19 mouse cellular contexts compared by ENCODE assay signal in genomic region chr2:120484241-120484640, GRCm38 (mm10). TPM values are rescaled to one million over a fixed set of nuclear protein-coding genes. Genes with fewer than 3 reads are reported as not detected.
DNase-seq lines count a peak whose midpoint lies in the region; ATAC-seq lines count a peak whose summit lies in the region.
"Had no signal": no experiment of that assay in that cellular context is flagged by ENCODE, and none has a peak within 500 bp of the region (broad histone marks: within the 10 kb centered on the region; RNA-seq: fewer than 3 reads in every experiment).

No protein-coding gene starts in this region.

- peak; percentile 70 for DNase-seq in heart, adult 11 months
- DNase-seq in heart, adult 9 months (ENCODE audit: low spot score in 2 of 2), result no peak
- DNase-seq in CD4-positive, CD25-positive, alpha-beta regulatory T cell, adult 2 months (ENCODE audit: low read depth, low spot score), result peak; percentile 31
- peak; percentile 37 to 39 for DNase-seq in thymus, postnatal 36 days
- DNase-seq in midbrain, embryonic 10.5 days (ENCODE audit: low spot score), result no peak
- DNase-seq: adrenal gland, postnatal 10 days; cerebellum, adult 11 months; cerebellum, adult 8-10 months; cerebellum, postnatal 14 days; embryo, embryonic 11 days; gastrocnemius, postnatal 14 days; heart, postnatal 14 days had no signal

- H3K4me3 ChIP-seq in midbrain, embryonic 10.5 days, result no peak overlapping the region
- no peak overlapping the region for H3K4me3 ChIP-seq in intestine, embryonic 16.5 days (ENCODE audit: low read length)
- H3K4me3 ChIP-seq: embryonic facial prominence, embryonic 15.5 days; erythroblast, embryonic 14.5 days; forebrain, embryonic 10.5 days; forebrain, embryonic 15.5 days; hindbrain, embryonic 13.5 days had no signal

- H3K9me3 ChIP-seq in midbrain, embryonic 10.5 days (replicated peaks), result no peaks in the 10 kb centered on the region
- H3K9me3 ChIP-seq in intestine, embryonic 16.5 days (ENCODE audit: control insufficient read depth, low read length), result no peaks in the 10 kb centered on the region
- H3K9me3 ChIP-seq: embryonic facial prominence, embryonic 15.5 days; forebrain, embryonic 10.5 days; forebrain, embryonic 15.5 days; hindbrain, embryonic 13.5 days had no signal

- peak; percentile 32 for ATAC-seq in inflammation-experienced regulatory T-cells, adult 6 months
- no peak for ATAC-seq in intestine, embryonic 16.5 days
- ATAC-seq: forebrain, embryonic 15.5 days had no signal

- H3K4me1 ChIP-seq in midbrain, embryonic 10.5 days, result no peaks in the 10 kb centered on the region
- H3K4me1 ChIP-seq in intestine, embryonic 16.5 days (ENCODE audit: control insufficient read depth, insufficient read depth, low read length), result no peaks in the 10 kb centered on the region; the same call in 1 of the 2 replicates
- H3K4me1 ChIP-seq: forebrain, embryonic 10.5 days; forebrain, embryonic 15.5 days; hindbrain, embryonic 13.5 days had no signal

- H3K4me2 ChIP-seq in intestine, embryonic 16.5 days (ENCODE audit: low read depth, low read length), result no peak overlapping the region
- H3K4me2 ChIP-seq: embryonic facial prominence, embryonic 15.5 days; forebrain, embryonic 15.5 days; hindbrain, embryonic 13.5 days had no signal

- H3K36me3 ChIP-seq in midbrain, embryonic 10.5 days, result no peaks in the 10 kb centered on the region
- no peaks in the 10 kb centered on the region for H3K36me3 ChIP-seq in intestine, embryonic 16.5 days (ENCODE audit: control insufficient read depth, insufficient read depth, low read length)
- H3K36me3 ChIP-seq: embryonic facial prominence, embryonic 15.5 days; forebrain, embryonic 10.5 days; forebrain, embryonic 15.5 days; hindbrain, embryonic 13.5 days had no signal

- H3K27ac ChIP-seq in midbrain, embryonic 10.5 days (replicated peaks), result no peak overlapping the region
- H3K27ac ChIP-seq in intestine, embryonic 16.5 days (ENCODE audit: low read length), result no peak overlapping the region
- H3K27ac ChIP-seq: embryonic facial prominence, embryonic 15.5 days; forebrain, embryonic 10.5 days; forebrain, embryonic 15.5 days; hindbrain, embryonic 13.5 days had no signal

- 90% methylated on average over 3 of the region's 3 CpGs for WGBS in midbrain, embryonic 10.5 days
- WGBS in intestine, embryonic 16.5 days, result 90% methylated on average over 3 of the region's 3 CpGs

- no peaks in the 10 kb centered on the region for H3K27me3 ChIP-seq in midbrain, embryonic 10.5 days (ENCODE audit: low read depth, poor library complexity, severe bottlenecking)
- no peaks in the 10 kb centered on the region for H3K27me3 ChIP-seq in intestine, embryonic 16.5 days (replicated peaks; ENCODE audit: control insufficient read depth, insufficient read depth, low read length)
- H3K27me3 ChIP-seq: embryonic facial prominence, embryonic 15.5 days; forebrain, embryonic 15.5 days had no signal

- no peak overlapping the region for H3K9ac ChIP-seq in intestine, embryonic 16.5 days (ENCODE audit: low read depth, low read length)
- H3K9ac ChIP-seq: embryonic facial prominence, embryonic 15.5 days; forebrain, embryonic 15.5 days; hindbrain, embryonic 13.5 days had no signal

RNA-seq across cellular contexts. Expression of gene Capn3, which starts 28.4 kb away (rescaled TPM):
- 10 to 100 TPM in 2 of 3 experiments, 1 to 10 TPM in 1; 2.8 to 42.7 (median 37.9) TPM for polyA plus RNA-seq in inflammation-experienced regulatory T-cells, adult 6 months (2017; shearing (Covaris generic))
- polyA plus RNA-seq in midbrain, embryonic 10.5 days (2016; fragmentation: Nextera tagmentation; extraction: Ambion mirVana), result 5.5 and 7.8 TPM in 2 replicates
- 0.77 and 0.92 TPM in 2 replicates for polyA plus RNA-seq in intestine, embryonic 16.5 days (2015; fragmentation: Nextera tagmentation; extraction: Ambion mirVana)
- polyA plus RNA-seq: erythroblast, embryonic 14.5 days had no signal

Comparison
In these comparisons a context has a peak if more than half of its experiments do, and no peak if none do; other contexts are left out.
1. DNase-seq: peak in heart, adult 11 months (single experiment), CD4-positive, CD25-positive, alpha-beta regulatory T cell, adult 2 months (single experiment) and thymus, postnatal 36 days (2 of 2); none in heart, adult 9 months (0 of 2) and midbrain, embryonic 10.5 days (single experiment).